ENCODE assay signal across 21 mouse cellular contexts in the genomic region with DNA sequence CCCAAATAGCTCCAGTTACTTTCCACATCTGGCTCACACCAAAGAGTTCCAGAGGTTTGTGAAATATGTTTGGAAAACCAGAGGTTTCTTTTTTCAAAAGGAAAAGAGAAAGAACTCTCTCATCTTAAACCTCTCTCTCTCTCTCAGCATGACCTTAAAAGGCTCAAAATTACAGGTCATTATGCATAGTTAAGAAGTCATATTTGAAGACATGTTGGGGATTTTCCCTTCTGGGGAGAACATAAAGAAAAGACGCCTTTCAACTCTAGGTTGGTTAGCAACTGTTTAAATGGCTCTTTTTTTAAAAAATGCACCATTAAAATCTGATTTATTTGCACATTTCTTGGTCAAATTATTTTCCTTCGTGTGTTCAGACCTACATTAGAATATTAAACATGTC.
"Had no signal": no experiment of that assay in that cellular context is flagged by ENCODE, and none has a peak within 500 bp of the region (broad histone marks: within the 10 kb centered on the region; RNA-seq: fewer than 3 reads in every experiment).

No protein-coding gene starts in this region.

- H3K4me1 ChIP-seq: midbrain, embryonic 12.5 days; midbrain, embryonic 15.5 days; neural tube, embryonic 12.5 days; neural tube, embryonic 15.5 days had no signal

- ATAC-seq: liver, postnatal 0 days; lung, postnatal 0 days; midbrain, embryonic 15.5 days had no signal

- DNase-seq: kidney, postnatal 10 days; kidney, postnatal 36 days; left cerebral cortex, postnatal 4 days; liver, postnatal 0 days; lung, embryonic 14.5 days; right cerebral cortex, adult 18-20 months; right cerebral cortex, postnatal 14 days; right cerebral cortex, postnatal 4 days; thymus, adult 2 months; thymus, postnatal 14 days; thymus, postnatal 4 days had no signal

- H3K9me3 ChIP-seq: limb, embryonic 13.5 days; midbrain, embryonic 12.5 days; midbrain, embryonic 15.5 days; neural tube, embryonic 12.5 days; neural tube, embryonic 15.5 days had no signal

- H3K36me3 ChIP-seq: limb, embryonic 13.5 days; midbrain, embryonic 12.5 days; midbrain, embryonic 15.5 days; neural tube, embryonic 12.5 days; neural tube, embryonic 15.5 days had no signal

- H3K4me3 ChIP-seq: limb, embryonic 13.5 days; midbrain, embryonic 12.5 days; midbrain, embryonic 15.5 days; neural tube, embryonic 12.5 days; neural tube, embryonic 15.5 days had no signal

- H3K4me2 ChIP-seq: limb, embryonic 13.5 days; liver, embryonic 11.5 days; lung, embryonic 14.5 days; midbrain, embryonic 12.5 days; midbrain, embryonic 15.5 days; neural tube, embryonic 12.5 days; neural tube, embryonic 15.5 days had no signal

- H3K27me3 ChIP-seq: limb, embryonic 13.5 days; midbrain, embryonic 12.5 days; midbrain, embryonic 15.5 days; neural tube, embryonic 12.5 days; neural tube, embryonic 15.5 days had no signal

- H3K9ac ChIP-seq: limb, embryonic 13.5 days; liver, embryonic 14.5 days; liver, postnatal 0 days; lung, embryonic 14.5 days; midbrain, embryonic 12.5 days; midbrain, embryonic 15.5 days; neural tube, embryonic 12.5 days; neural tube, embryonic 15.5 days had no signal

- H3K27ac ChIP-seq: limb, embryonic 13.5 days; liver, embryonic 14.5 days; macrophage; midbrain, embryonic 12.5 days; midbrain, embryonic 15.5 days; neural tube, embryonic 12.5 days; neural tube, embryonic 15.5 days; stomach, postnatal 0 days had no signal
